Mouse (Mus musculus) neural tube, embryonic 14.5 days (tissue): ENCODE results near the gene Cyld. TPM values are rescaled to one million over a fixed set of nuclear protein-coding genes. Genes with fewer than 3 reads are reported as not detected.
A peak's percentile ranks its signal among the peaks of the same experiment; 100 is the strongest.

ENCODE experiments used
- ATAC-seq: fragments of 200-750 bp; cut with Nextera tagmentation; 2 replicates; pipeline ENCODE4 v1.8.0; 2017; ENCODE audit warnings: low read depth, mild to moderate bottlenecking, moderate TSS enrichment, moderate library complexity
- H3K27ac ChIP-seq: fragments of 300-500 bp; sonication (generic); 2 replicates; pipeline ENCODE4 v1.5.1; 2014; ENCODE audit warnings: low read depth, mild to moderate bottlenecking, control low read depth, low read length, moderate library complexity, mixed read lengths
- H3K27me3 ChIP-seq: fragments of 300-500 bp; sonication (generic); 2 replicates; pipeline ENCODE4 v1.6.1; 2014; ENCODE audit warnings: low read length; ENCODE audit not compliant: control insufficient read depth, insufficient read depth
- H3K36me3 ChIP-seq: fragments of 300-500 bp; sonication (generic); 2 replicates; pipeline ENCODE4 v1.6.1; 2014; ENCODE audit warnings: low read length, mixed read lengths; ENCODE audit not compliant: control insufficient read depth, insufficient read depth
- H3K4me1 ChIP-seq: fragments of 300-500 bp; sonication (generic); 2 replicates; pipeline ENCODE4 v1.6.1; 2014; ENCODE audit warnings: low read length; ENCODE audit not compliant: control insufficient read depth, insufficient read depth
- H3K4me2 ChIP-seq: fragments of 300-500 bp; sonication (generic); 2 replicates; pipeline ENCODE4 v1.6.1; 2014; ENCODE audit warnings: mild to moderate bottlenecking, low read depth, low read length, control low read depth
- H3K4me3 ChIP-seq: fragments of 300-500 bp; sonication (generic); 2 replicates; pipeline ENCODE4 v1.5.1; 2014; ENCODE audit warnings: low read depth, low read length, control low read depth, mixed read lengths
- H3K9ac ChIP-seq: fragments of 300-500 bp; sonication (generic); replicated peaks from 2 replicates; pipeline ENCODE4 v1.6.1; 2014; ENCODE audit warnings: low read depth, mild to moderate bottlenecking, control low read depth, low read length, mixed read lengths
- H3K9me3 ChIP-seq: fragments of 300-500 bp; sonication (generic); 2 replicates; pipeline ENCODE4 v1.6.1; 2016; ENCODE audit warnings: low read length; ENCODE audit not compliant: control insufficient read depth
- WGBS: fragments of 180-500 bp; shearing (Covaris S2); extraction: QIAGEN DNeasy Blood & Tissue Kit; methylation state at CpG from one replicate; pipeline ENCODE4 v1.1.7; 2014; 5-methylcytosine and 5-hydroxymethylcytosine counted together
- polyA plus RNA-seq: library from polyadenylated mRNA; unstranded; fragments of >200 nt; fragmentation: Nextera tagmentation; extraction: Ambion mirVana; gene quantifications from 2 replicates; pipeline ENCODE4 v1.2.1, GENCODE M21; 2014

The Cyld gene
- polyA plus RNA-seq, 1 experiment from 2014 or later, result 24.3 TPM

DNA sequence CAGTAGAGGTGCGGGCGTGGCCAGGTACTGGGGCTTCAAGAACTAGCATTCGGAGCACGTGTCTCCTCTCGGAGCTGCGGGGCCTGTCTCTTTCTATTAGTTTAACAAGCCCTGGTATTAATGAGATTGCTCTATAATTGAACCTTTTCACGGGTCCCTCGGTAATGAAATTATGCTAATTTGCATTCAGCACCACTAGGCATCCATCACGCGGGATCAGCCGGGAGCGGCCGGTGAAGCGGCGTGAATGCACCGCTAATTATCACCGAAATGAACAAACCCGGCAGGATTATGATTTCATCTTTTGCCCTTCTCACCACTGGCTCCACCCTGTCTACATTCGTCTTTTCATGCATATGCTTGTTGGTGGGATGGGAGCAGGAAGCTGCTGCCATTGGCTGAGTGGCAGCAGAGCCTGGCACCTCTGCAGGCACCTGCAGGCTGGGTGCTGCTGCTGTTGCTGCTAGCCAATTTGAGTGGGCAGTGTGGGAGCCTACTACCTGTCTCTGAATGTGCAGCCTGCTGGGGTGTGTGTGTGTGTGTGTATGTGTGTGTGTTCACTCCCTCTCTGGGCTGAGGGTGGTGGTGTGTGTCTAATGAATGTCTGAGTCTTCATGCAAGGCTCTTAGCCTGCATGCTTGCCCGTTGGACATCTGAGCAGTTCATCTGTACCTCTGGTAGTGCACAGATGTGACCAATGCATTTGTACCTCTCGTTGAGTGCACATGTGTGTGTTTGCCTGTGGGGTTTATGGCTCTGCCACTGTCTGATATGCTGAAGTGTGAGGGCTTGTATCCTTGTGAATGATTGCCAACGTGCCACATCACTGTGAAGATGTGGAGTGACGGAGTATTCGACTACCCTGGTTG is 97.2 kb downstream of the Cyld start:
- no peak overlapping the region for H3K27ac ChIP-seq
- no peaks in the 10 kb centered on the region for H3K36me3 ChIP-seq
- no peaks in the 10 kb centered on the region for H3K27me3 ChIP-seq
- H3K4me2 ChIP-seq, result peak overlapping the region; percentile 29; the same call in 1 of the 2 replicates
- no peaks in the 10 kb centered on the region for H3K9me3 ChIP-seq
- 53% methylated on average over 24 of the region's 24 CpGs for WGBS
- H3K4me1 ChIP-seq, result 0 out of 2 replicates have a peak, but pooled peaks cover 7% of the 10 kb centered on the region
- no peak overlapping the region for H3K4me3 ChIP-seq
- ATAC-seq, result peak; percentile 70
- H3K9ac ChIP-seq, result 0 out of 2 replicates have a peak overlapping the region, but pooled peaks have one; percentile 2

DNA sequence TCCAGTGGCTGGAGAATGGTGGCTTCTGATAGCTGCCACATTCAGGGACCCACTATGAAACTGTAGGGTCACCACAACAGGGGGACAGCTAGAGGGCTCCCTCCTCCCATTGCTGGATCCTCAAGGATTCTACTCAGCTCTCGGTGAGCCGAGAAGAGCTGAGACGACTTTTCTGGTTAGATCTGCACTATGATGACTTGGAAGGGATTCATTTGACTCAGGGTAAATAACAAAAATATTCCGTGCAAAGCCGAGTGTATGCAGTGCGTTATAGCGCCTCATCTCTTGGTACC is 97.7 kb downstream of the Cyld start:
- no peak overlapping the region for H3K4me3 ChIP-seq
- H3K4me1 ChIP-seq, result 0 out of 2 replicates have a peak, but pooled peaks cover 7% of the 10 kb centered on the region
- H3K9me3 ChIP-seq, result no peaks in the 10 kb centered on the region
- H3K27me3 ChIP-seq, result no peaks in the 10 kb centered on the region
- H3K4me2 ChIP-seq, result no peak overlapping the region
- H3K9ac ChIP-seq, result no peak overlapping the region
- H3K27ac ChIP-seq, result no peak overlapping the region
- peak; percentile 42; the same call in 1 of the 2 replicates for ATAC-seq
- whole genome bisulfite sequencing, result 72% methylated on average over 7 of the region's 7 CpGs
- no peaks in the 10 kb centered on the region for H3K36me3 ChIP-seq

DNA sequence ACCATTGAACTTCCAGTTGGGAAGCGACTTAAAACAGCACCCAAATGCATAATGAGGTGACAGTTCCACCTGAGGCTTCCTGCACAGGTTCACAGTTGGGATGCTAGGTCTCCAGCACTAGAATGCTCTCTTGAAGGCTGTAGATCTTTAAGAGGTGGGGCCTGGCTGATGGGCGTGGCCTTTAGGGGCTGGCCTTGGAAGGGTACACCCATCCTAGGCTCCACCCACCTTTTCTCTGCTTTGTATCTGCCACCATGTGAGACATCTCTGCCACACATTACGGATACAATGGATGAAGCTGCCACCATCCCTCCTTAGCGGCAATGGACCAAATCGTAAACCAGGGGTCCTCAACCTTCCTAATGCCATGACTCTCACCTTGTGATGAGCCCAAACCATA is 99.1 kb downstream of the Cyld start:
- no peak for ATAC-seq
- no peaks in the 10 kb centered on the region for H3K27me3 ChIP-seq
- no peaks in the 10 kb centered on the region for H3K9me3 ChIP-seq
- WGBS, result 93% methylated on average over 5 of the region's 5 CpGs
- H3K4me3 ChIP-seq, result no peak overlapping the region
- no peak overlapping the region for H3K4me2 ChIP-seq
- H3K4me1 ChIP-seq, result 0 out of 2 replicates have a peak, but pooled peaks cover 7% of the 10 kb centered on the region
- no peak overlapping the region for H3K27ac ChIP-seq
- no peak overlapping the region for H3K9ac ChIP-seq
- H3K36me3 ChIP-seq, result no peaks in the 10 kb centered on the region

DNA sequence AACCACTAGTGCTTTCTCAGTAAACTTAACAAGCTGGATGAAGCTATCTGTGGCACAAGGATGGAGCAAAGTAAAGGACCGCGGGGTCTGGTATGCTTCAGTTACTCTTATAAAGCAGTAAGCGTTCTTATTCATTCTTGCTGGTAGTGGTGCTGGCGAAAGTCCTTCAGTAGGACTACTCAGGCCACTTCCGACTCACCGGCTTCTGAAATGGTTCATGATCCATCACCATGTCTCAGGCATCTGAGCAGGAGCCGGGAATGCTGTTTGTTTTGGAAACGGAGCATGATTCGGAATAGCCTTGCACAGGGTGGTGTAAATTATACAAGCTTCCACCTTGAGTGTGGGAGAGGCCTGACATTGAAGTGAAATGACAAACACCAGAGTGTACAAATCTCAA is 99.8 kb downstream of the Cyld start:
- Histone ChIP-seq H3K4me1 (0 out of 2 replicates have a peak, but pooled peaks cover 7% of the 10 kb centered on the region), H3K27ac (no peak overlapping the region), H3K4me2 (no peak overlapping the region), H3K9ac (no peak overlapping the region), H3K9me3 (no peaks in the 10 kb centered on the region), H3K27me3 (no peaks in the 10 kb centered on the region), H3K36me3 (no peaks in the 10 kb centered on the region), H3K4me3 (no peak overlapping the region)
- no peak for ATAC-seq
- WGBS, result 89% methylated on average over 9 of the region's 9 CpGs

Other genes with a start within 250 kb of the Cyld start
- gene Nkd1, start 175.7 kb upstream of the Cyld start, polyA plus RNA-seq, result 29.9 and 38.4 TPM in 2 replicates
- gene Snx20, start 60.9 kb upstream of the Cyld start, polyA plus RNA-seq, result 1.0 and 1.2 TPM in 2 replicates
- 0.09 and 0.19 TPM in 2 replicates for gene Nod2, start 49.7 kb upstream of the Cyld start, polyA plus RNA-seq